Mouse (Mus musculus): ENCODE measurements around the gene Srms. TPM values are rescaled to one million over a fixed set of nuclear protein-coding genes. Genes with fewer than 3 reads are reported as not detected.

Gene Srms
- polyA plus RNA-seq, 1 experiment, result not detected

GRCm38 (mm10) chr2:181216037-181216436, 3.1 kb upstream of the Srms start:
- H3K27ac ChIP-seq (ENCODE audit: control insufficient read depth, insufficient read depth, low read depth, low read length, poor library complexity), result no peak overlapping the region
- H3K4me3 ChIP-seq (replicated peaks; ENCODE audit: control insufficient read depth, low read depth, low read length), result no peak overlapping the region
- TF ChIP-seq CTCF (IDR thresholded peaks at IDR 0.05; ENCODE audit: control insufficient read depth, insufficient read depth, low read length) (no peak), POLR2A (IDR thresholded peaks at IDR 0.05; ENCODE audit: borderline replicate concordance, control insufficient read depth, low read depth, low read length) (no peak)
- 82% methylated on average over 6 of the region's 6 CpGs for WGBS
- H3K4me1 ChIP-seq (ENCODE audit: control insufficient read depth, insufficient read depth, low read length), result peaks cover 2% of the 10 kb centered on the region

DNA sequence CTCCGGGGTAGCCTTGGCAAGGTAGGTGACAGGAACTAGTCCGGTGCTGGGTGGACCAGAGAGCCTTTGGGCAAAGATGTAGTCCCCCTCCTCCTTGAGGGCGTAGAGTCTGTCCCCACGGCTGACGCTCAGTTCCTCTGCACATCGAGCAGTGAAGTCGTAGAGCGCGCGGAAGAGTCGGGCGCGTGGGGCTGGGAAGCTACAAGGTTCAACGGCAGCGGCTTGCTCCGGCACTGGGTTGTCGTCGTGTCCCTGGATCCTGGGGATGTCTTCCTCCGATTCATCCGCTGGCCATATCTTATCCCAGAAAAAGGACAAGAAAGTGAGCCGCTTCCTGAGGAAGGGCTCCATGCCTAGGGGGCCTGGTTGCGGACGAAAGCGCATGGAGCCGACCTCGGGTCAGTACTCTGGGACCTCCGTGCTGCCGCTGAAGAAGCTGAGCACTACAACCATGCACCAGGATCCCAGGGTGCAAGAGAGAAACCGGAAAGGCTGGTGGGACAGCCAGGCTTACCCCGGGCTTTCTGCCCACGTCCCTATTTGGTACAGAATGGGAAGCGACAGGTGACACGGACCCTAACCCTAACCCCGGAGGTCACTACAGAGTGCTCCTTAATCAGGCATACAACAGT, 480 bp downstream of the Srms start:
- no peaks in the 10 kb centered on the region for H3K4me1 ChIP-seq (ENCODE audit: control insufficient read depth, insufficient read depth, low read length)
- H3K4me3 ChIP-seq (replicated peaks; ENCODE audit: control insufficient read depth, low read depth, low read length), result peak overlapping the region; percentile 29
- 3% methylated on average over 34 of the region's 34 CpGs for WGBS
- no peak overlapping the region for H3K27ac ChIP-seq (ENCODE audit: control insufficient read depth, insufficient read depth, low read depth, low read length, poor library complexity)
- no peak for TF ChIP-seq CTCF (IDR thresholded peaks at IDR 0.05; ENCODE audit: control insufficient read depth, insufficient read depth, low read length)
- TF ChIP-seq POLR2A (IDR thresholded peaks at IDR 0.05; ENCODE audit: borderline replicate concordance, control insufficient read depth, low read depth, low read length), result peak; percentile 13; the same call in 1 of the 2 replicates

DNA sequence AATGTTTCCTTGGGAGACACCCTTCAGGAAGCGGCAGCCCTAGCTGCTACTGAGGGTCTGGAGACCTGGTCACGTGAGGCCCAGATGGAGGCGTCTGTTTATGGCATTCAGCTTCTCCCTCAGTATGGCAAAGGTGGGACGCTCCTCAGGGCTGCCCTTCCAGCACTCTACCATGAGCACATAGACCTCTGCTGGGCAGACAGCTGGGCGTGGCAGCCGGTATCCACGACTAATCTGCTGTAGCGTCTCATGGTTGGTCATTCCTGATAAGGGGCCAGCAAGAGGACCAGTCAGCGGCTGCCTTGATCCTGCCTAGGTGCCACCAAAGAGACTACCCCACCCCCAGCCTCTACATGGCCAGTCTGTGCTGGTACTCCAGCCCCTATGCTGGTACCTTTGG, 6.9 kb downstream of the Srms start:
- H3K4me3 ChIP-seq (replicated peaks; ENCODE audit: control insufficient read depth, low read depth, low read length), result no peak overlapping the region
- WGBS, result 71% methylated on average over 9 of the region's 9 CpGs
- peaks cover 2% of the 10 kb centered on the region for H3K4me1 ChIP-seq (ENCODE audit: control insufficient read depth, insufficient read depth, low read length)
- 0 out of 2 replicates have a peak, but pooled peaks have one; percentile 20 for TF ChIP-seq POLR2A (IDR thresholded peaks at IDR 0.05; ENCODE audit: borderline replicate concordance, control insufficient read depth, low read depth, low read length)
- no peak for TF ChIP-seq CTCF (IDR thresholded peaks at IDR 0.05; ENCODE audit: control insufficient read depth, insufficient read depth, low read length)
- peak overlapping the region; percentile 59 for H3K27ac ChIP-seq (ENCODE audit: control insufficient read depth, insufficient read depth, low read depth, low read length, poor library complexity)

DNA sequence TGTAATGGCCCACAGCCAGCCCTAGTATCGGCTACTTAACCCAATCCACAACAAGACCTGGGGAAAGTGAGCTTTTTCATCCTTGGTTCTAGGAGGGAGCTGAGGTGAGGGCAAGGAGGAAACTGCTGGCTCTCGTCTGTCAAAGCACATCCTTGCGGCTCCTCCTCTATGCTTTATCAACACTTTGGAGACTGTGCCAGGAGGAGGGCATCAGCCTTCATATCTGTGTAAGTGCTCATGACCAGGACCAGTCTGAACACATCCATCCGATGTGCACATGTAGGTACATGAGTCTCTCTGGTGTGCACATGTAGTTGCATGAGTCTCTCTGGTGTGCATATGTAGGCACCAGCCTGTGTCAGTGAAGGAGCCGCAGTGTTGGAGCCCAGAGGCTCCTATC, 7.3 kb downstream of the Srms start:
- WGBS, result 77% methylated on average over 5 of the region's 5 CpGs
- H3K27ac ChIP-seq (ENCODE audit: control insufficient read depth, insufficient read depth, low read depth, low read length, poor library complexity), result peak overlapping the region; percentile 59
- no peak overlapping the region for H3K4me3 ChIP-seq (replicated peaks; ENCODE audit: control insufficient read depth, low read depth, low read length)

DNA sequence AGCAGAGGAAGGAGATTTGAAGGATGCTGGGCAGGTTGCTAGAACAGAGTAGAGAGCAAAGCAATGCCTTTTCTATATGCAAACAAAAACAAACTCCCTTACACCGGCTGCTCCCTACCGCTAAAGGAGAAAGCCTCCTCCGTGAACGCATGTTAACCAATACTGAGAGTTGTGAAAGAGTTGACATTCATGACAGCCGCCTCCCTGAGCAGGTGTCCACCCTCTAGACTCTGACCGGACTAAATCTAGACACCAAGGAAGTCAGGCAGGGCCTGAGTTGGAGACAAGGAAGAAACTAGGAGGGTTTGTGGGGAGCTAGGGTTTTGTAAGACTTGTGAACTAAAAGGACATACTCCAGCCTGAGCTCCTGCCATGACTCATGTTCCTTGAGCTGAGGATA, 10.1 kb downstream of the Srms start:
- Histone ChIP-seq H3K4me1 (ENCODE audit: control insufficient read depth, insufficient read depth, low read length) (peaks cover 2% of the 10 kb centered on the region), H3K4me3 (replicated peaks; ENCODE audit: control insufficient read depth, low read depth, low read length) (no peak overlapping the region), H3K27ac (ENCODE audit: control insufficient read depth, insufficient read depth, low read depth, low read length, poor library complexity) (no peak overlapping the region)
- TF ChIP-seq CTCF (IDR thresholded peaks at IDR 0.05; ENCODE audit: control insufficient read depth, insufficient read depth, low read length) (no peak), POLR2A (IDR thresholded peaks at IDR 0.05; ENCODE audit: borderline replicate concordance, control insufficient read depth, low read depth, low read length) (no peak)
- WGBS, result 65% methylated on average over 6 of the region's 6 CpGs

More for the DNA sequence above, 7.3 kb downstream of the Srms start:
- H3K4me1 ChIP-seq (ENCODE audit: control insufficient read depth, insufficient read depth, low read length), result peaks cover 2% of the 10 kb centered on the region
- no peak for TF ChIP-seq POLR2A (IDR thresholded peaks at IDR 0.05; ENCODE audit: borderline replicate concordance, control insufficient read depth, low read depth, low read length)

DNA sequence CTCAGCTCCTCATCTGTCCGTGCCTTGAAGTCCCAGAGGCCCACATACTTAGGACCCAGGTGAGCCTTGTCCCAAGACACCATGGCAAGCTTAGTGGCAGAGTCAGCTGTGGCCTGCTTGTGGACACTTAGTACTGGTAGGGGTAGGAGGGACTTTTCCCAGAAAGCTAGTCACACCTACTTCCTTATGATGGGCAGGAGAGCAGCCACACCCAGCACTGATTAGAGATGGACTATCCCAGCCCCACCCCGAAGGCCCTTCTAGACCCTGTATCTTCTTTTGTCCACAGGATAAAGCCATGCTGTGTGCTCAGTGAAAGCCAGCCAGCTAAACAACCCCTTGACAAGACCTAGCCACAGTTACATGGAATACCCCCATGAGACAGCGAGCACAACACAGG, 10.6 kb downstream of the Srms start, which contains the start of gene Ptk6:
Gene Ptk6 (minus strand): TSS at position 368 of the 400 bp plus-strand sequence.
- Histone ChIP-seq H3K4me3 (replicated peaks; ENCODE audit: control insufficient read depth, low read depth, low read length) (no peak within 1 kb of the TSS), H3K27ac (ENCODE audit: control insufficient read depth, insufficient read depth, low read depth, low read length, poor library complexity) (no peak within 1 kb of the TSS), H3K4me1 (ENCODE audit: control insufficient read depth, insufficient read depth, low read length) (peaks cover 2% of the 10 kb centered on the region)
- TF ChIP-seq CTCF (IDR thresholded peaks at IDR 0.05; ENCODE audit: control insufficient read depth, insufficient read depth, low read length), result no peak
- TF ChIP-seq POLR2A (IDR thresholded peaks at IDR 0.05; ENCODE audit: borderline replicate concordance, control insufficient read depth, low read depth, low read length), result no peak
- 78% methylated on average over 3 of the region's 3 CpGs for WGBS

- no peak overlapping the region for H3K4me3 ChIP-seq (replicated peaks; ENCODE audit: control insufficient read depth, low read depth, low read length)
- TF ChIP-seq POLR2A (IDR thresholded peaks at IDR 0.05; ENCODE audit: borderline replicate concordance, control insufficient read depth, low read depth, low read length) (no peak), CTCF (IDR thresholded peaks at IDR 0.05; ENCODE audit: control insufficient read depth, insufficient read depth, low read length) (no peak)
- H3K27ac ChIP-seq (ENCODE audit: control insufficient read depth, insufficient read depth, low read depth, low read length, poor library complexity), result no peak overlapping the region
- peaks cover 2% of the 10 kb centered on the region for H3K4me1 ChIP-seq (ENCODE audit: control insufficient read depth, insufficient read depth, low read length)
- WGBS, result 65% methylated on average over 3 of the region's 3 CpGs
Measured at GRCm38 (mm10) chr2:181201606-181202005, 11.4 kb downstream of the Srms start.

GRCm38 (mm10) chr2:181196628-181197300, 16.2 kb downstream of the Srms start:
- no peak overlapping the region for H3K4me3 ChIP-seq (replicated peaks; ENCODE audit: control insufficient read depth, low read depth, low read length)
- H3K27ac ChIP-seq (ENCODE audit: control insufficient read depth, insufficient read depth, low read depth, low read length, poor library complexity), result no peak overlapping the region
- no peak for TF ChIP-seq POLR2A (IDR thresholded peaks at IDR 0.05; ENCODE audit: borderline replicate concordance, control insufficient read depth, low read depth, low read length)
- TF ChIP-seq CTCF (IDR thresholded peaks at IDR 0.05; ENCODE audit: control insufficient read depth, insufficient read depth, low read length), result no peak
- WGBS, result 75% methylated on average over 4 of the region's 4 CpGs
- peaks cover 1% of the 10 kb centered on the region; the same call in 1 of the 2 replicates for H3K4me1 ChIP-seq (ENCODE audit: control insufficient read depth, insufficient read depth, low read length)

Measured in bone marrow, adult 2 months (tissue).